Mouse (Mus musculus): ENCODE results near the gene Atf7ip2.

- TF ChIP-seq EP300 (IDR thresholded peaks at IDR 0.05; ENCODE audit: insufficient read depth, low read depth, low read length) (no peak), CTCF (IDR thresholded peaks at IDR 0.05; ENCODE audit: low read depth, low read length) (no peak)
Measured at GRCm38 (mm10) chr16:10208777-10209176, 16.3 kb downstream of the Atf7ip2 start.
